Mouse (Mus musculus) neural tube, embryonic 11.5 days (tissue): ENCODE data around the gene Tmem167b. TPM values are rescaled to one million over a fixed set of nuclear protein-coding genes. Genes with fewer than 3 reads are reported as not detected.

Experiments
- ATAC-seq: fragments of 200-750 bp; cut with Nextera tagmentation; 2 replicates; pipeline ENCODE4 v1.8.0; 2017; ENCODE audit warnings: moderate number of reproducible peaks, mild to moderate bottlenecking, moderate TSS enrichment, moderate library complexity; ENCODE audit not compliant: insufficient read depth, low FRiP score, low TSS enrichment
- DNase-seq: peaks from one replicate; pipeline ENCODE4 v3.0.0-alpha.2; 2015; ENCODE audit warnings: low spot score
- H3K27ac ChIP-seq: fragments of 300-500 bp; sonication (generic); 2 replicates; pipeline ENCODE4 v1.5.1; 2014; ENCODE audit warnings: low read depth, mild to moderate bottlenecking, low read length
- H3K27me3 ChIP-seq: fragments of 300-500 bp; sonication (generic); 2 replicates; pipeline ENCODE4 v1.6.1; 2014; ENCODE audit warnings: mild to moderate bottlenecking, low read length, mixed read lengths; ENCODE audit not compliant: control insufficient read depth, insufficient read depth
- H3K36me3 ChIP-seq: fragments of 300-500 bp; sonication (generic); 2 replicates; pipeline ENCODE4 v1.6.1; 2014; ENCODE audit warnings: mild to moderate bottlenecking, low read length, moderate library complexity, mixed read lengths; ENCODE audit not compliant: control insufficient read depth, insufficient read depth
- H3K4me1 ChIP-seq: fragments of 300-500 bp; sonication (generic); 2 replicates; pipeline ENCODE4 v1.6.1; 2014; ENCODE audit warnings: low read length, mixed read lengths; ENCODE audit not compliant: control insufficient read depth, insufficient read depth
- H3K4me2 ChIP-seq: fragments of 300-500 bp; sonication (generic); 2 replicates; pipeline ENCODE4 v1.6.1; 2014; ENCODE audit warnings: low read depth, mild to moderate bottlenecking, moderate library complexity
- H3K4me3 ChIP-seq: fragments of 300-500 bp; sonication (generic); 2 replicates; pipeline ENCODE4 v1.5.1; 2014; ENCODE audit warnings: low read depth, low read length
- H3K9ac ChIP-seq: fragments of 300-500 bp; sonication (generic); 2 replicates; pipeline ENCODE4 v1.6.1; 2014; ENCODE audit warnings: mild to moderate bottlenecking, low read length
- H3K9me3 ChIP-seq: fragments of 300-500 bp; sonication (generic); 2 replicates; pipeline ENCODE4 v1.6.1; 2016; ENCODE audit warnings: low read length; ENCODE audit not compliant: control insufficient read depth
- WGBS: fragments of 180-500 bp; shearing (Covaris S2); extraction: QIAGEN DNeasy Blood & Tissue Kit; methylation state at CpG from one replicate; pipeline ENCODE4 v1.1.7; 2014; 5-methylcytosine and 5-hydroxymethylcytosine counted together
- polyA plus RNA-seq: library from polyadenylated mRNA; unstranded; fragments of >200 nt; fragmentation: Nextera tagmentation; extraction: Ambion mirVana; gene quantifications from 2 replicates; pipeline ENCODE4 v1.2.1, GENCODE M21; 2014

Tmem167b gene
- polyA plus RNA-seq, result 55.4 and 56.6 TPM in 2 replicates

GRCm38 (mm10) chr3:108562133-108562730 lies at the start of gene Tmem167b:
TSS of gene Tmem167b (minus strand) at chr3:108562466.
- peak within 1 kb of the TSS; percentile 70 for H3K4me2 ChIP-seq
- under 1% methylated on average over 45 of the region's 45 CpGs for WGBS

GRCm38 (mm10) chr3:108608906-108609305 lies 46.6 kb upstream of the Tmem167b start:
- Histone ChIP-seq H3K9ac (no peak overlapping the region), H3K27me3 (no peaks in the 10 kb centered on the region), H3K4me1 (no peaks in the 10 kb centered on the region), H3K4me3 (no peak overlapping the region), H3K36me3 (no peaks in the 10 kb centered on the region; the same call in none of the 2 replicates), H3K9me3 (no peaks in the 10 kb centered on the region), H3K4me2 (no peak overlapping the region), H3K27ac (no peak overlapping the region)
- no peak for ATAC-seq
- DNase-seq, result no peak
- 78% methylated on average over 3 of the region's 3 CpGs for WGBS

More at GRCm38 (mm10) chr3:108562133-108562730, at the start of gene Tmem167b:
- H3K36me3 ChIP-seq, result peaks cover 3% of the 10 kb centered on the region; the same call in 1 of the 2 replicates
- no peaks in the 10 kb centered on the region for H3K27me3 ChIP-seq
- peak within 1 kb of the TSS; percentile 78 for H3K27ac ChIP-seq
- ATAC-seq (peak; percentile 95), DNase-seq (peak; percentile 97)
- peaks cover 13% of the 10 kb centered on the region for H3K4me1 ChIP-seq
- H3K9me3 ChIP-seq, result no peaks in the 10 kb centered on the region
- peak within 1 kb of the TSS; percentile 76 for H3K4me3 ChIP-seq
- H3K9ac ChIP-seq, result peak within 1 kb of the TSS; percentile 81

GRCm38 (mm10) chr3:108591530-108592522 lies 29.6 kb upstream of the Tmem167b start:
- peak overlapping the region; percentile 76 for H3K4me2 ChIP-seq
- H3K27me3 ChIP-seq, result no peaks in the 10 kb centered on the region
- peaks cover 3% of the 10 kb centered on the region; the same call in 1 of the 2 replicates for H3K4me1 ChIP-seq
- no peaks in the 10 kb centered on the region for H3K9me3 ChIP-seq
- WGBS, result 0% methylated on average over 61 of the region's 61 CpGs
- H3K36me3 ChIP-seq, result no peaks in the 10 kb centered on the region
- peak overlapping the region; percentile 95 for H3K4me3 ChIP-seq
- peak; percentile 79 for ATAC-seq
- H3K9ac ChIP-seq, result peak overlapping the region; percentile 75
- H3K27ac ChIP-seq, result peak overlapping the region; percentile 89
- DNase-seq, result peak; percentile 54

GRCm38 (mm10) chr3:108590786-108591529 lies 28.7 kb upstream of the Tmem167b start, which contains the start of gene Wdr47:
TSS of gene Wdr47 (plus strand) at chr3:108591279.
- Histone ChIP-seq H3K36me3 (no peaks in the 10 kb centered on the region), H3K9ac (peak within 1 kb of the TSS; percentile 75), H3K4me2 (peak within 1 kb of the TSS; percentile 76), H3K4me3 (peak within 1 kb of the TSS; percentile 95), H3K4me1 (peaks cover 3% of the 10 kb centered on the region; the same call in 1 of the 2 replicates), H3K27me3 (no peaks in the 10 kb centered on the region), H3K9me3 (no peaks in the 10 kb centered on the region), H3K27ac (peak within 1 kb of the TSS; percentile 89)
- peak; percentile 97 for DNase-seq
- ATAC-seq, result peak; percentile 99
- WGBS, result 6% methylated on average over 42 of the region's 44 CpGs

- Histone ChIP-seq H3K4me1 (peaks cover 3% of the 10 kb centered on the region; the same call in 1 of the 2 replicates), H3K27me3 (no peaks in the 10 kb centered on the region), H3K9me3 (no peaks in the 10 kb centered on the region), H3K36me3 (no peaks in the 10 kb centered on the region), H3K27ac (no peak overlapping the region), H3K9ac (no peak overlapping the region), H3K4me2 (no peak overlapping the region), H3K4me3 (no peak overlapping the region)
- DNase-seq (no peak), ATAC-seq (no peak)
- whole genome bisulfite sequencing, result 22% methylated on average over 2 of the region's 2 CpGs
Observed at GRCm38 (mm10) chr3:108588446-108588845, 26.2 kb upstream of the Tmem167b start.

GRCm38 (mm10) chr3:108584580-108584979 lies 22.3 kb upstream of the Tmem167b start:
- H3K4me2 ChIP-seq, result no peak overlapping the region

GRCm38 (mm10) chr3:108574018-108574417 lies 11.8 kb upstream of the Tmem167b start:
- Histone ChIP-seq H3K4me1 (peaks cover 13% of the 10 kb centered on the region), H3K27me3 (no peaks in the 10 kb centered on the region), H3K4me3 (no peak overlapping the region), H3K36me3 (no peaks in the 10 kb centered on the region; the same call in 1 of the 2 replicates), H3K4me2 (no peak overlapping the region), H3K27ac (no peak overlapping the region), H3K9ac (no peak overlapping the region), H3K9me3 (no peaks in the 10 kb centered on the region)
- DNase-seq (no peak), ATAC-seq (no peak)
- WGBS, result 84% methylated on average over 5 of the region's 5 CpGs

More at GRCm38 (mm10) chr3:108584580-108584979, 22.3 kb upstream of the Tmem167b start:
- Histone ChIP-seq H3K36me3 (no peaks in the 10 kb centered on the region), H3K4me1 (no peaks in the 10 kb centered on the region), H3K9me3 (no peaks in the 10 kb centered on the region), H3K9ac (no peak overlapping the region), H3K4me3 (no peak overlapping the region), H3K27ac (no peak overlapping the region), H3K27me3 (no peaks in the 10 kb centered on the region)
- DNase-seq, result no peak
- no peak for ATAC-seq
- 85% methylated on average over 4 of the region's 4 CpGs for whole genome bisulfite sequencing
